Mouse (Mus musculus): Measurements from ENCODE around the gene Guca2b. TPM values are rescaled to one million over a fixed set of nuclear protein-coding genes. Genes with fewer than 3 reads are reported as not detected.

Gene Guca2b
- not detected for total RNA-seq (2021)
- long read RNA-seq, experiment 1, result 0 reads
- long read RNA-seq, experiment 2, result 0 reads

DNA sequence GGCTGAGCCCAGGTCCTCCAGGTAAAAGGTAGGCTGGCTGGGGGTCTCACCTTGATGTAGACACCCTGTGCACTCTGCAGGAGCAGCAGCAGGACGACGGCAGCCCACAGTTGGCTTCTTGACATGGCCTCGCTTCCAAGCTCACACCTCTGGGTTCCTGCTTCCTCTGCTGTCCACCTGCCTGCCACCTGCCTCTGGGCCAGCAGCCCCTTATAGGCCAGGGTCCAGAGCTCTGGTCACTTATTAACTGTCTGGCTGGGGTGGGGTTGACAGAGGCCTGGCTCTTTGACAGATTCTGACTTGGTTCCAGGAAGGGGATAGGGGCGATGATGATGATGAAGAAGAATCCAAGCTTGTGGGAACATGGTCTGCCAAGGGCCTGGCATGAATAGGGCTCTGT lies at the start of gene Guca2b:
TSS of gene Guca2b (minus strand) at position 224 of the 400 bp plus-strand sequence.
- no peak for DNase-seq

DNA sequence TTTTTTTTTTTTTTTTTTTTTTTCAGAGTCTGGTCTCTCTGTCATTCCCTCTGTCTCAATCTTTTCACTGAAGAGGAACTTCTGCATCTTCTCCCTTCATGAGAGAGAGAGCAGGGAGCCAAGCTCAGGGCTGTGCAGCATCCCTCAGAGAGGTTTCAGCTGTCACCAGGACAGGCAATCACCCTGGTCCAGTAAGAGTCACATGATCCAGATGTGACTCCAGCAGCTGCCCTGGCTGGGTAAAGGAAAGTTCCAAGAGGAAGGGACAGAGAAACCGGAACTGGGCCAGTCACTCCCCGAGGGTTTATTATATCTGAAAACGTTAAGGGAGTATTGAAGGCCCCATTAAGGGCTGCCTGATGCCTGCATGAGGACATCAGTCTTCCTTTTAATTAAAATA lies 49.0 kb upstream of the Guca2b start:
- DNase-seq, result no peak

- DNase-seq, result no peak
Observed at GRCm38 (mm10) chr4:119707326-119707725, 48.6 kb upstream of the Guca2b start.

DNA sequence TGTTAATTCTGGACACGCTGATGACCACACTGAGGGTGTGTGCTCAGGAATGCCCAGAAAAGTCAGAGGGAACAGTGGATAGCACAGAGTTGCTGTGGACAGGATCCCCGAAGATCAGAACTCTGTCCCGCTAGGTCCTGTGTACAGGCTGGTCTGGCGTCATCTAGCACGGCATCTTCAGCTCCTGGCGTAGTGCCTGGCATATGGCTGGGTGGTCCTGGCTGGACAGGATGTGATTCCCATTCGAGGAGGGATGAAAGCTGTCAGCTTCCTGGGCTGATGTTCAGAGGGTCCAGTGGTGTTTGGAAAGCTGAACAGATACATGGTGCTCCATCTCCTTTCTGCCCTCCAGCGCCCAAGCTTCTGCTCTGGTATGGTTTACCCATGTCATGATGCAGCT lies 45.2 kb upstream of the Guca2b start:
- no peak for DNase-seq

- no peak for DNase-seq
Observed at GRCm38 (mm10) chr4:119701269-119701954, 42.7 kb upstream of the Guca2b start.

DNA sequence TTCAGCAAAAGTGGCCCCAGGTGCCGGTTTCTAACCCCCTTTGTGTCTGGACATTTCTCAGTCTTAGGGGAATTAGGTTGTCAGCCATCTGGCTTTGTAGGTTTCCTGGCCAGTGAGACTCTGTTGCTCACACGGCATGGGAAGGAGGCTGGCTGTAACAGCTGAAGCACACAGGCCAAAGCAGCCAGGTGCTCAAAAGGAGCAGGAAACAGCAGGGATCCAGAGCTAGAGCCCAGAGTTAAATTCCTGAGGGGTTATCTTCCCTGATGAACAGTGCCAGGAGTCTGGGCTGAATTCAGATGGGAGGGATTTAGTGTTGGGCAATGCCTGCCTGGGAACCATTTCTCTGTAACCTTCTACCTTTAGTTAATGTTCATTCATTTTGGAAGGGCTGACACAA lies 39.6 kb upstream of the Guca2b start:
- DNase-seq, result peak; percentile 19

DNA sequence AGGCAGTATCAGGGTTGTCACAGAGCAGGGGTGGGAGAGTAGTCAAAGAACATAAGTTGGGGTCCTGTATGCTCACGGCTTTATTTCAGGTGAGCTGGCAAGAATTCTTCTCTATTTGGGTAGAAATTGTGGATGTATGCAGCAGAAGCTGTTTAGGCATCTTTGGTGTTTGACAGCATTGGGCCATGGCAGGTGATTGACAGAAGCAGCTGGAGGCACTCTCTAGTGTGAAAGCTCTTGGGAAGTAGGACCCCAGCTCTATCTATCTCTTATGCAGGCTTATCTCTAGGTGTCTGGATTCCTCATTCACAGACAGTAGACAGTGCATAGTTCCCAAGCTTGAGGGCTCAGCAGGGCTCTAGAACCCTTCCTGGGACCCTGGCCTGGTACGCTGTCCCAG lies 27.0 kb upstream of the Guca2b start:
- no peak for DNase-seq

GRCm38 (mm10) chr4:119682596-119682995 lies 23.8 kb upstream of the Guca2b start:
- no peak for DNase-seq

GRCm38 (mm10) chr4:119672685-119673084 lies 13.9 kb upstream of the Guca2b start:
- DNase-seq, result no peak

DNA sequence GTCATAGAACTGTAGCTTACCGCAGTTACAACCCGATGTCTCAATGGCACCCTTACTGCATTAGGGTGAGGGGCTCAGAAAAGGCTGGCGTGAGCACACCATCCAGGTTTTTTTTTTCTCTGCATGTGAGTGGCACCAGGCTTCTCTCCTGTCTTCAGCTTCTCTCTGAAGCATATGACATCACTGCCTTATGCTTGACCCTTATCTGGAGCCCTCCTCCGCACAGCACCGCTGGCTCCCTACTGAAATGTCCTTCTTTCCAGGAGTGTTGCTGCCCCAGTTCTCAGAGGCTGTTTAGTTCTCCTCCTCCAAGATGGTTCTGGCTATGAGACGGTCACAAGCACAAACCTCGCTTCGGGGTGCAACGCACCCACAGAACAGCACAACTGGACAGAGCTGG lies 12.4 kb upstream of the Guca2b start:
- no peak for DNase-seq

DNA sequence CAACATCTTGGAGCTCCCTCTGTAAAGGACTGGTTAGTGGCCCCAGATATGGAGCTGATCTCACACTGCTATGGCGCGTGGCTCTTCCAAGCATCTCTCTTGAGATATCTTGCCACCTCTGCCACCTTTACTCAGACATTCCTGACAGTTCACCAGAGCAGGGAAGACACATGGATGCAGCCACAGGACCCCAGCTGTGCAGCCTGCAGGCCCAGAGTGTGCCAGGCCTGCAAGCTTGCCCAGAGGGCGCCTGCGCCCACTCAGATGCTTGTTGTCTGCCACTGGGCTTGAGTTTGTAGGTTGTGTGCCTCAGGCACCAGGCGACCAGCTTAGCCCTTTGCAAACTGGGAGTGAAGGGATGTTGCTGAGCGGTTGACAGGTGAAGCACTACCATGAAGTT lies 12.0 kb upstream of the Guca2b start:
- DNase-seq, result no peak

DNA sequence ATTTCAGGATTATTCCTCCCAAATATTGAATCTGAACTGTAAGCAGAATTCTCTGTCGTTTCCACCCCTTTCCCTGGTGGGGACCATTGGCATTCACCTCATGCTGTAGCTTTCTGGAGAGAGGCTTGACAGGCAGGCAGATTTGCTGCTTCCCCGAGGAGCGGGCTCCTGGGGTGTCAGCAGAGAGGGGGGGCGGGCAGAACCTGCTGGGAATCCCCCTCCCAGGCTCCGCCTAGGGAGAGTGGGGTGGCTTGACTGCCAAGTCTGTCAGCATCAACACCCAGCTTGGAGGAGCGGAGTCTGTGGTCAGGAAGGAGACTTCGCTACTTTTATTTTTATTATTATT lies 11.4 kb upstream of the Guca2b start:
- no peak for DNase-seq

- DNase-seq, result no peak
Observed at GRCm38 (mm10) chr4:119669356-119670209, 10.8 kb upstream of the Guca2b start.

GRCm38 (mm10) chr4:119668596-119668995 lies 9.8 kb upstream of the Guca2b start:
- DNase-seq, result no peak

DNA sequence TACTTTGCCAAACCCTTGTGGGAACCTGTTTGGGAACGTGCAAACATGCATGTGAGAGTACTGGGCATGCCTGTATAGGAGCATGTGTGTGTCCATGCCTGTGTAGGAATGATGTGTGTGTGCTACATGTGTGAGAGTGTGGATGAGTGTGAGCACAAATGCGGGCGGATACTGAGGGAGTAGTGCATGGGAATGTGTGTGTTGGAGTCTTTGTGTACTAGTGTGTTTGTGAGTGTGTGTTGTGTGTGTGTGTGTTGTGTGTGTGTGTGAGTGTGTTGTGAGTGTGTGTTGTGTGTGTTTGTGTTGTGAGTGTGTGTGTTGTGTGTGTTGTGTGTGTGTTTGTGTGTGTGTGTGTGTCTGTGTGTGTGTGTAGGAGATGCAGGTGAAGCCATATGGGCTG lies 9.4 kb upstream of the Guca2b start:
- DNase-seq, result no peak

DNA sequence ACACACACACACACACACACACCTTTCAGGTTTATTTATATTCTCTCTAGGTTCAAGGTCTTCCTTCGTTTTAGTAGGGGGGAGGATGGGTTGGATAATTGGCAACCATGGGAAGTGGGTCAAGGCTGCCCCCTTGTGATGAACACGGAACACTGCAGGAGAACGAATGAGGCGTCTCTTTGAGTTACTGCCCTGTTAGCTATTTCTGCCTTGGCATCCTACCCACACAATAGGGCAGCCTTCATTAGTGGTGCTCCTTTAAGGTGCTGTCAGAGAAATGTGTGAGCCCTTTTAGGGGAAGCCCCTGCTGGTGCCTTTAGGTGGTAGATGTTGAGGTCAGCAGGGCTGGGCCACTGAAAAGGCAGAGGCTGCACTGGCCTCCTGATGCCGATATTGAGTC lies 8.7 kb upstream of the Guca2b start:
- peak; percentile 68 for DNase-seq

DNA sequence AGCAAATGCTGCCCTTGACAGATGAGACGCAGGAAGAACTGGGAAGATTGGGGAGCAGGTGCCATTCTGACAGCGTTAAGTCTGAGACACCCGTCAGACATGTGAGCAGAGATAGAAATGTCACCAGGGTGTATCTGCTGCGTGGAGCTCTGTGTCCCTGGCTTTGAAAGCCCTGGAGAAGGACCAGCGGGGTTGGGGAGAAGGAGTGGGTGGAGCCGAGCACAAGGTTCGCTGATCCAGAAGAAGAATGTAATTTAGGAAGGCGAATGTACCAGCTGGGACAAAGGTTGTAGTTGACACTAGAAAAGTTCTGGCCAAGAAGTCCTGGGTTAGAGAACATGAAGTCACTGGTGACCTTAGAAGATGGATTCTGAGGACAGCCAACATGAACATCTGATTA lies 7.4 kb upstream of the Guca2b start:
- peak; percentile 28 for DNase-seq

DNA sequence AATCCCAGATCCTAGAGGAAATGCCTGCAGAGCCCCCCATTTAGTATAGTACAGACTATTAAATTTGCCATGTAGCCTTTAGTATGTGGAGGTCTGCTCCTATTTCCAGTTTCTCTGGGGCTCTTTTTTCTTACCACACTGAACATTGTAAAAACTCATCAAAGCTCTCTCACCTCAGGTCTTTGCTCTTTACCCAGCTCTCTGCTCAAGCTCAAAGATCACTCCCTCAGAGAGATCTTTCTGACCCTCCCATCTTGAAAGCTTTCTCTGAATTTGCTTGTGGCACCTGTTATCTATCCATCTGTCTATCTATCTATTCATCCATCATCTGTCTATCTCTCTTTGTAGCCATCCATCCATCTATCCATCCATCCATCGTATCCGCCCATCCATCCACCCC lies 6.4 kb upstream of the Guca2b start:
- no peak for DNase-seq

- no peak for DNase-seq
Observed at GRCm38 (mm10) chr4:119663409-119664095, 4.8 kb upstream of the Guca2b start.

DNA sequence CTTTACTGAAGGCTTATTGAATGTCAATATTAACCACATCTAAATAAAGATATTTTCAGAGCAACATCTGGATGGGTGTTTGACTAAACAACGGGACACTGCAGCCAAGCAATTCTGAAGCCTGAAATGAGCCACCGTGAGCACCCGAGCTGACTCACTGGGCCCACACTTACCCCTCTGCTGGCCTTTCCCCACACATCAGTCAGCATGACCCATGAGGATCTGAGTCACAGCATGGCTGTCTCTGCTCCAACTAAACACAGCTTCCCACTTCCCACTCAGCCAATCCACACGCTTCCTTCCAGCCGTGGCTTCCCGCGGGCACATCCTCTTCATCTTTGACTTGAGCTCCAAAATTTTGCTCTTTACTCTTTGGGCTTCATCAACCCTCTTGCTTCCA lies 4.2 kb upstream of the Guca2b start:
- DNase-seq, result peak; percentile 45

DNA sequence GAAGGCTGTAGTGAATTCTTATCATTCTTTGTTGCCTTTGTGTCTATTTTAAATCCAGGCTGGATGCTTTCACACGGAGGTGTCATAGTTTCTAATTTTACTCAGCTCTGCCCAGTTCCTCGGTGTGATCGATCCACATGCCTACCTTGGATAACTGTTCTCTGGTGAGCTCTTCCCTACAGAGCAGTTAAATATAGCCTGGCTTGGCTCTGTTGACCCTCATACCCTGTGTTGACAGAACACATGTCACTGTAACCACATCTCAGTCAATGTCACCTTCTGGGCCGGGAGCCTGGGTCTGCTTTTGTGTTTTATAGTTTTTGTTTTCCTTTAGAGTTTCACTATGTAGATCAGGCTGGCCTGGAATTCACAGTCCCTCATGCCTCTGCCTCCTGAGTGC lies 3.4 kb upstream of the Guca2b start:
- no peak for DNase-seq

DNA sequence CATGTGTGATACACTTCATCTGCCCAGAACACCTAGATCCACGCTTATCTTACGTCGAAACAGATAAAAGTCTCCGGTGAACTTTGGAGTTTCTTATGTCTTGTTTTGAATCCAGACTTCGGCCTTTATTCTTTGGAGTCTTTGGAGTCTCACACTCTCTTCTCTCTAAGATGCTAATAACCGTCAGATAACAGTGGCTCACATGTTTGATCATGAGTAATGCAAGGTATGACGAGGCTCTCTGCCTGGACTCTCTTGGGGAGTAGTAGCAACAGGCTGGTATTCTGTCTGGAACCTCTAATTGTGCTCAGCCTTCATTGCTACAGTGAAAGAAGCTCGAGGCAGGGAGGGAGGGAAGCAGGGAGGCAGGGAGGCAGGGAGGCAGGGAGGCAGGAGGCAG lies 1.3 kb upstream of the Guca2b start:
- DNase-seq, result no peak

DNA sequence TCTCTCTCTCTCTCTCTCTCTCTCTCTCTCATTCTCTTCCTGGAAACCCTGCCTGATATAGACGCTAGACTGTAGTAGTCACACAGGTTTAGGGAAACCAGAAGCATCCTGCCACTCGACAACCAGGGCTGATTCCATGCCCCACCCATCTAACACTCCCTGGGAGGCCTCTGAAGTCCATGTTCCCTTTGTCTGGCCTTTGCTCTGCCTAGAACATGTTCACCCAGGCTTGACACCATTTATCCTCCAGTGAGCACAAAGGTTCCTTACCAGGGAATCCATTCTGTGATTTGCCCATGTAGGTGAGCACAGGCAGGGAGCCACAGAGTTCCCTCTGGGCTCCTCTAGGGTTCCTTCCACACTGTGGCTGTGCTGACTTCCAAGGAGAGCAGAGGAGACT lies 508 bp downstream of the Guca2b start:
- no peak for DNase-seq
